Mouse (Mus musculus) heart, embryonic 15.5 days (tissue): ENCODE results near the gene Mrpl34. TPM values are rescaled to one million over a fixed set of nuclear protein-coding genes. Genes with fewer than 3 reads are reported as not detected.

ENCODE experiments used
- ATAC-seq: fragments of 200-750 bp; cut with Nextera tagmentation; replicated peaks from 2 replicates; pipeline ENCODE4 v1.8.0; 2017; ENCODE audit warnings: low read depth, moderate TSS enrichment; ENCODE audit not compliant: insufficient number of reproducible peaks, insufficient read depth, low FRiP score
- H3K27ac ChIP-seq: fragments of 300-500 bp; sonication (generic); 2 replicates; pipeline ENCODE4 v1.5.1; 2015; ENCODE audit warnings: mild to moderate bottlenecking, inconsistent platforms
- H3K27me3 ChIP-seq: fragments of 300-500 bp; sonication (generic); 2 replicates; pipeline ENCODE4 v1.6.1; 2015; ENCODE audit warnings: inconsistent platforms
- H3K36me3 ChIP-seq: fragments of 300-500 bp; sonication (generic); 2 replicates; pipeline ENCODE4 v1.6.1; 2015; ENCODE audit warnings: mild to moderate bottlenecking, inconsistent platforms
- H3K4me1 ChIP-seq: fragments of 300-500 bp; sonication (generic); replicated peaks from 2 replicates; pipeline ENCODE4 v1.6.1; 2015; ENCODE audit warnings: inconsistent platforms
- H3K4me2 ChIP-seq: fragments of 300-500 bp; sonication (generic); 2 replicates; pipeline ENCODE4 v1.6.1; 2015; ENCODE audit warnings: inconsistent platforms, mild to moderate bottlenecking, moderate library complexity
- H3K4me3 ChIP-seq: fragments of 300-500 bp; sonication (generic); 2 replicates; pipeline ENCODE4 v1.5.1; 2015; ENCODE audit warnings: mild to moderate bottlenecking, inconsistent platforms
- H3K9ac ChIP-seq: fragments of 300-500 bp; sonication (generic); 2 replicates; pipeline ENCODE4 v1.6.1; 2015; ENCODE audit warnings: mild to moderate bottlenecking, inconsistent platforms
- H3K9me3 ChIP-seq: fragments of 300-500 bp; sonication (generic); replicated peaks from 2 replicates; pipeline ENCODE4 v1.6.1; 2016; ENCODE audit warnings: inconsistent platforms
- WGBS: fragments of 180-500 bp; shearing (Covaris S2); methylation state at CpG from one replicate; pipeline ENCODE4 v1.1.7; 2015; ENCODE audit warnings: mixed read lengths; 5-methylcytosine and 5-hydroxymethylcytosine counted together
- polyA plus RNA-seq: library from polyadenylated mRNA; unstranded; fragments of >200 nt; fragmentation: Nextera tagmentation; extraction: Ambion mirVana; gene quantifications from 2 replicates; pipeline ENCODE4 v1.2.1, GENCODE M21; 2015

Gene Mrpl34
- polyA plus RNA-seq, 1 experiment from 2014 or later = 188 TPM

DNA sequence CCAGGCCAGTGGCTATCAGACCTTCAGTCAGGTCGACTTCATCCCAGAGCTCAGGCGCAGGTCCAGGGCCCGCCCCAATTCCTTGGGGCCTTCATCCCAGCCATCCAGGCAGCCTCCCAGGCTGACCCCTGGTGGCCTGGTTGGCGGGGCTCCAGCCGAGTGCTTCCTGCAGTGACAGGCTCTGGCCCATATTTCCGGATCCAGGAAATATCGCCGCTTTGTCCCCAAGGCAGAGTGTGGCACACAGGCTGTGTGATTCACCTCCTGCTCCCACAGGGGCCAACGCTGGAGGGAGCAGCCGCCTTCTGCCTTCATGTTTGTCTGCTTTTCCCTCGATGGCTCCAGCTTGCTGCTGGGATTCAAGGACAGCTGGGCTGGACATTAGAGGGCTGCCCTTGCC lies 31.7 kb downstream of the Mrpl34 start:
- Histone ChIP-seq H3K36me3 (peaks cover 18% of the 10 kb centered on the region), H3K4me2 (no peak overlapping the region), H3K4me1 (peaks cover 45% of the 10 kb centered on the region), H3K9me3 (no peaks in the 10 kb centered on the region), H3K4me3 (no peak overlapping the region), H3K27ac (peak overlapping the region; percentile 71), H3K9ac (no peak overlapping the region), H3K27me3 (no peaks in the 10 kb centered on the region)
- peak; percentile 50 for ATAC-seq
- 35% methylated on average over 11 of the region's 11 CpGs for WGBS

DNA sequence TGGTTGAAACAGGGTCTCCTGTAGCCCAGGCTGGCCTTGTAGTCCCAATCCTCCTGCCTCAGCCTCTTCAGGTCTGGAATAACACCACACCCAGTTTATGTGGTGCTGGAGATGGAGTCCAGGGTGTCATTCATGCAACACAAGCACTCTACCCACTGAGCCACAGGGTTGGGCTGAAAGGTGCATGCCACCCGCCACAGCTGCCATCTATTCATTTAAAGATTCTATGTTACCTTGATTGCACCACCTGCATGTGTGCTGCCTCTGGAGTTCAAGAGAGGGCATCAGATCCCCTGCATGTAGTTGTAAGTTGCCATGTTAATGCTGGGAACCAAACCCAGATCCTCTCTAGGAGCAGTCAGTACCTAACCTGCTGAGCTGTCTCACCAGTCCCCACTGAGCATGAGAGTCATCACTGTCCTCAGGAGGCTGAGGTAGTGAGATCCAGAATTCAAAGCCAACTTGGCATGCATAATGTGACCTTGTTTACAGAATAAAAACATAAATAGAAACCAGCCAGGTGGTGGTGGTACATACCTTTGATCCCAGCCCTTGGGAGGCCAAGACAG lies 32.4 kb downstream of the Mrpl34 start:
- Histone ChIP-seq H3K36me3 (peaks cover 13% of the 10 kb centered on the region), H3K4me3 (no peak overlapping the region), H3K27me3 (no peaks in the 10 kb centered on the region), H3K27ac (peak overlapping the region; percentile 71), H3K4me1 (peaks cover 45% of the 10 kb centered on the region), H3K9ac (no peak overlapping the region), H3K9me3 (no peaks in the 10 kb centered on the region), H3K4me2 (no peak overlapping the region)
- ATAC-seq = no peak
- 90% methylated on average over 1 of the region's 1 CpGs for WGBS

DNA sequence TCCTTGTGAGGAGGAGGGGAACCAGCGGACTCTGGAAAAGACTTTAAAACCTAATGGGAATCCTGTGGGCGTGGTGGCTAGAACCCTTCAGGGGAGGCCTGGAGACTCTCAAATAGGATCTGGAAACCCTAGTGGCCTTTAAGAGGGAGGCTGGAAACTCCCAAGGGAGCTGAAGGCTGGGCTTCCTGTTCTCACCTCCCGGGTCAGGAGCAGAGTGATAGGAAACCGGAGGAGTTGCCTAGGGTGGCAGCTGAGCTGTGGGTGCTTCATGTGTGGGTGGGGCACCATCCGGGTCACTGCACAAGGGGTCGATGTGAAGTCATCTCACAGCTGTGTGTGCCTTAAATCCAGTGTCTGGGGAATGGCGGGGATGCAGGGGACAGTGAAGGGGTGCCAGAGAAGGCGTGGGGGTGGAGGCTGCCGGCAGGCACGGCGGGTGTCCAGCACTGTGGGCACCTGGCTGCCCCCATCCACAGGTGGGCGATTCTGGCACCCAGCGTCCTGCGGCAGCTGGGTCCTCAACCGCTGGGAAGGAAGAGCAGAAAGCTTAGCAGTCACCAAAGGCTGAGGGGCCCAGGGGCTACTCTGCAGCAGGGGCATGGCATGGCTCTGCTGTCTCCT lies 33.2 kb downstream of the Mrpl34 start:
- Histone ChIP-seq H3K4me2 (peak overlapping the region; percentile 14; the same call in 1 of the 2 replicates), H3K4me1 (peaks cover 45% of the 10 kb centered on the region), H3K9me3 (no peaks in the 10 kb centered on the region), H3K4me3 (no peak overlapping the region), H3K36me3 (peaks cover 5% of the 10 kb centered on the region; the same call in 1 of the 2 replicates), H3K27ac (peak overlapping the region; percentile 71), H3K27me3 (no peaks in the 10 kb centered on the region), H3K9ac (no peak overlapping the region)
- ATAC-seq = no peak
- WGBS = 22% methylated on average over 15 of the region's 15 CpGs

DNA sequence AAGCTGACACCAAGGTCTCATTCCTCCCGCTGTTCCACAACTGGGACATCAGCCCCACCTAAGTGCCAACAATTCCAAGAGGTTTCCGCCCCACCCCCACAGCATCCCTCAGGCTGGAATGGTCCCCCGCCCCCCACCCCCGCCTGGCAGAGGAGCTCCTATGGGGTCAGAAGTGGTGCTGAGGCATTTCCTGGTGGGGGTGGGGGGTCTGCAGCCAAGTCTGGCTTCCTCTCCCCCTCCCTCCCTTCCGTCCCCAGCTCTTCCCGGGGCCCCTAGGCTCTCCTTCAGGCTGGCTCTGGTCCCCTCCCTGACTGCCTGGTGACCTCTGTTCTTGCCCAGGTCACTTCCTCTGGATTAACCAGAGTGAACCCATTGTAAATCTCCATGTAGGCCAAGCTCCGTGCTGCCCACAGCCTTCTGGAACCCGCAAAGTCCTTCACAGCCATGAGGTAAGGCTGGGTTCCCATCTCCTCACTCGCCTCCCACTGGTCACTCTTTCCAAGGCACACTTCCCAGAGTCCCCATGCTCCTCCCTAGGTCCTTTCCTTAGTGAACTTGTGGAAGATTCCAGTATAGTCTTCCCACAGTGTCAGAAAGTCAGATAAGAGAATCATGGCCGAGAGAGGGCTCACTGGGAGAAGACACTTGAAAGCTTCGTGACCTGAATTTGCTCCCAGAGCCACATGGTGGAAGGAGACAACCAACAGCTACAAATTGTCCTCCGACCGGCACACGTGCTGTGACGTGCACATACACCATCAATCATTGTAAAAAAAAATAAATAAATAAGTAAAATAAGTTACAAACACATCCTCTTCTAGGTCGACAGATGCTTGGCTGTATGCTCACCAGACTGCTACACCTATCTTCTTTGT lies 34.3 kb downstream of the Mrpl34 start:
- peaks cover 45% of the 10 kb centered on the region for H3K4me1 ChIP-seq
- peak; percentile 14 for ATAC-seq
- no peaks in the 10 kb centered on the region for H3K9me3 ChIP-seq
- H3K27ac ChIP-seq = peak overlapping the region; percentile 62
- peak overlapping the region; percentile 19; the same call in 1 of the 2 replicates for H3K4me2 ChIP-seq
- WGBS = 27% methylated on average over 16 of the region's 16 CpGs
- H3K9ac ChIP-seq = no peak overlapping the region
- no peaks in the 10 kb centered on the region for H3K27me3 ChIP-seq
- no peak overlapping the region for H3K4me3 ChIP-seq
- peaks cover 1% of the 10 kb centered on the region; the same call in 1 of the 2 replicates for H3K36me3 ChIP-seq

DNA sequence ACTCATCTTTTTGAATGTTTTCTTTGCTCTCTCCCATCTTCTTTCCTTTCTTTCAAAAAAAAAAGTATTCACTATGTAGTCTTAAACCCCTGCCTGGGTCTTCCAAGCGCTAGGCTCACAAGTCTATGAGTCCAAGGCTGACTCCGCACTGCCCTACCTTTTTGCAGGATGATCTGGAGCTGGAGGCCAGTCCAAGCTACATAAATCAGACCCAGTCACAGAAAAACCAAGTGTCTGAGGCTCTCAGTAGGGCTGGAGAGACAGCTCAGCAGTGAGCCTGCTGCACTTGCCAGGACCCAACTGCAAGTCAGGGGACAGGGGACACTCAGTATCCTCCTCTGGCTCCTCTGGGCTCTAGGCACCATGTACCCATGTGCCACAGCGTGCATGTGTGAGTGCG lies 39.6 kb downstream of the Mrpl34 start:
- Histone ChIP-seq H3K36me3 (no peaks in the 10 kb centered on the region), H3K4me2 (no peak overlapping the region), H3K4me3 (no peak overlapping the region), H3K9ac (no peak overlapping the region), H3K27ac (no peak overlapping the region), H3K27me3 (peaks cover 43% of the 10 kb centered on the region), H3K4me1 (peaks cover 25% of the 10 kb centered on the region), H3K9me3 (no peaks in the 10 kb centered on the region)
- WGBS = 84% methylated on average over 4 of the region's 4 CpGs
- ATAC-seq = no peak

DNA sequence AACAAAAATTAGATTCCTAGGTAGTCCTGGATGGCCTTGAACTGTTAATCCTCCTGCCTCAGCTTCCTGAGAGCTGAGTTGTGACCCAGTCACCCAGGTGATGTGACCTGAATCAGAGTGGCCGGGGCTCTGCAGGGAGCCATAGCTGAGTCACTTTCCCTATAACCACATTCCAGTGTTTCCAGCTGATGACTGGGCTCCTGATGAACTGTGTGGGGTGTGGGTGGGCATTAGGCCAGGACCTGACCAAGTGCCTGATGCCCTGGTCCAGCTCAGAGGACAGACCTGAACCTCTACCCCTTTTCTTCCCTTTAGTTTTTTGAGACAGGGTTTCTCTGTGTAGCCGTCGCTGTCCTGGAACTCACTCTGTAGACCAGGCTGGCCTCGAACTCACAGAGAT lies 40.6 kb downstream of the Mrpl34 start:
- WGBS = 91% methylated on average over 4 of the region's 4 CpGs
- H3K9ac ChIP-seq = no peak overlapping the region
- H3K27me3 ChIP-seq = peaks cover 53% of the 10 kb centered on the region
- peaks cover 19% of the 10 kb centered on the region for H3K4me1 ChIP-seq
- H3K4me2 ChIP-seq = no peak overlapping the region
- H3K36me3 ChIP-seq = no peaks in the 10 kb centered on the region
- H3K27ac ChIP-seq = no peak overlapping the region
- no peaks in the 10 kb centered on the region for H3K9me3 ChIP-seq
- H3K4me3 ChIP-seq = no peak overlapping the region
- ATAC-seq = no peak

DNA sequence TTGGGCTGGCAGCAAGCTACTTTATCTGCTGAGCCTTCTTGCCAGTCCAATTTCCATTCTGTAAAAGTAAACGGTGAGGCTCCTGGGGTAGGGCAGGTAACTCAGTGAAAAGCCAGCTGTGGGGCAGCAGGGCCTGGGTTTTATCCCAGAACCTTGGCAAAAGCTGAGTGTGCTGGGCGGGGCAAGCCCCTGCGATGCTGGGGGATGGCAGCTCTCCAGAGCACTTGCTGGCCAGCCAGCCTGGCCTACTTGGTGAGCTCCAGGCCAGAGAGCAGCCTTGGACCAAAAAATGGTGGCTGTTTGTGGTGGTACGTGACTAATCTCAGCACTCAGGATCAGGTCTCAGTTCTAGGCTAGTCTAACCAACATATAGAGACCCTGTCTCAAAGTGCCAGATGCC lies 41.2 kb downstream of the Mrpl34 start:
- no peak overlapping the region for H3K9ac ChIP-seq
- peaks cover 60% of the 10 kb centered on the region for H3K27me3 ChIP-seq

DNA sequence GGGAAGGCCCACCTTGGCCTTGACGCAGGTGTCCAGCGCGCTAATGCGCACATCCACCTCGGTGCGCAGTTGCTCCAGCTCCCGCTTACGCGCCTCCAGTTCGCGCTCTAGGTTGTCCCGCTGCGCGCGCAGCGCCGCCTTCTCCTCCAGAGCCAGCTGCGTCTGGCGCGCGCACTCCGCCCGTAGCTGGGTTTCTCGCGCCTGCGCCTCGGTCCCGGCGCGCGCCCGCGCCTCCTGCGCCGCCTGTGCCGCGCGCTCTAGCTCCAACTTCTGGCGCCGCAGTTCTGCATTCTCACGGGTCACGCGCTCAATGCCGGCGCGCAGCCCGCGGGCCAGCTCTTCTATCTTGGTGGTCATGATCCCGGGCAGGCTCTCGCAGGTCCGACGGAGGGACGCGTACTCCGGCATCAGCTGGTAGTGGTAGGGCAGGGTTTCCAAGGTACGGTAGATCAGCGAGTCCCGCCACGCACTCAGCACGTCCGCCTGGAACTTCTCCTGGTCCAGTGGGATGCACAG lies 42.9 kb downstream of the Mrpl34 start:
- peak overlapping the region; percentile 35 for H3K9ac ChIP-seq
- H3K36me3 ChIP-seq = no peaks in the 10 kb centered on the region
- peak overlapping the region; percentile 71 for H3K4me2 ChIP-seq
- H3K4me3 ChIP-seq = peak overlapping the region; percentile 43
- peaks cover 24% of the 10 kb centered on the region for H3K4me1 ChIP-seq
- H3K27ac ChIP-seq = no peak overlapping the region
- H3K27me3 ChIP-seq = peaks cover 74% of the 10 kb centered on the region
- no peaks in the 10 kb centered on the region for H3K9me3 ChIP-seq
- WGBS = under 1% methylated on average over 61 of the region's 61 CpGs
- peak; percentile 54 for ATAC-seq

More for the DNA sequence above, 41.2 kb downstream of the Mrpl34 start:
- H3K4me3 ChIP-seq = no peak overlapping the region
- no peak overlapping the region for H3K4me2 ChIP-seq
- 74% methylated on average over 4 of the region's 4 CpGs for whole genome bisulfite sequencing
- H3K4me1 ChIP-seq = peaks cover 19% of the 10 kb centered on the region
- H3K36me3 ChIP-seq = no peaks in the 10 kb centered on the region
- no peak for ATAC-seq
- no peak overlapping the region for H3K27ac ChIP-seq
- no peaks in the 10 kb centered on the region for H3K9me3 ChIP-seq

DNA sequence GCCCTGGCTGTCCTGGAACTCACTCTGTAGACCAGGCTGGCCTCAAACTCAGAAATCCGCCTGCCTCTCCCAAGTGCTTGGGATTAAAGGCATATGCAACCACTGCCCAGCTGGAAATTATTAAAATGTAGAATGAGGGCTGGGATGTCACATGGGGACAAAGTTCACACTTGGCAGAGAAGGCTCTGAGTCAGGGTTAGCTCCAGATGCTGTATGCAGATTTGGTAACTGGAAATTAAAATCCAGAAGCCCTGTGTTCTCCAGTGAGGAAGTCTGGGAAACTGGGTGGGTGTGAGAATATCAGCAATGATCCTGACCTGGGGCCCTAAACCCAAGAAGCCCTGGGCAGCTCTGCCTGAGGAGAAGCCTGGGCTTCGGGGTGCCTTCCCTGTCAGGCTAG lies 44.6 kb downstream of the Mrpl34 start:
- Histone ChIP-seq H3K4me2 (peak overlapping the region; percentile 22), H3K27me3 (peaks cover 74% of the 10 kb centered on the region), H3K36me3 (no peaks in the 10 kb centered on the region), H3K27ac (no peak overlapping the region), H3K4me3 (peak overlapping the region; percentile 6; the same call in 1 of the 2 replicates), H3K9me3 (no peaks in the 10 kb centered on the region), H3K9ac (peak overlapping the region; percentile 31; the same call in 1 of the 2 replicates), H3K4me1 (peaks cover 24% of the 10 kb centered on the region)
- no peak for ATAC-seq
- WGBS = 50% methylated on average over 2 of the region's 2 CpGs

DNA sequence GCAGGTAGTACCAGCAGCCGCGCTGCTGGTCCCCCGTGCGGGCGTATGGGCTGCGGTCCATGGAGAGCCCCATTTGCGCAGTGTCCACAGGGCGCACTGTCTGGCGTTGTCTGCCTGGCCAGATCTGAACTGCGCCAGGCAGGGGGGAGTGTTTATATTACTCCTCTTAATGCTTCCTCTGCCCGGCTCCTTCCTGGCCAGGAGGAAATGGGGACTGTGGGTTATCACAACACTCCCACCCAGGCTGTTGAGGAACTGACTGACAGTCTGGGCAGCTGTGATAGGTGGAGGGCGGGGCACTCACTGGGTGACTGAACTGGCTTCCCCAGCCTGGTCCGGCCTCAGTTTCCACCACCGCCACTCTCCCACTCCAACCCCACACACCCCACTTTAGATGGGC lies 46.9 kb downstream of the Mrpl34 start, which contains the start of gene Plvap:
Gene Plvap, minus strand, starts transcription at position 109 of the 400 bp plus-strand sequence.
- Histone ChIP-seq H3K9me3 (no peaks in the 10 kb centered on the region), H3K4me2 (peak within 1 kb of the TSS; percentile 22), H3K4me3 (peak within 1 kb of the TSS; percentile 37), H3K9ac (peak within 1 kb of the TSS; percentile 11; the same call in 1 of the 2 replicates), H3K36me3 (no peaks in the 10 kb centered on the region), H3K27me3 (peaks cover 56% of the 10 kb centered on the region), H3K27ac (peak within 1 kb of the TSS; percentile 51), H3K4me1 (peaks cover 21% of the 10 kb centered on the region)
- WGBS = 23% methylated on average over 14 of the region's 14 CpGs
- peak; percentile 65 for ATAC-seq
